Mouse (Mus musculus) hindbrain, postnatal 0 days (tissue): ENCODE data around the gene Rgs17. TPM values are rescaled to one million over a fixed set of nuclear protein-coding genes. Genes with fewer than 3 reads are reported as not detected.

Experiments used
- ATAC-seq: fragments of 200-750 bp; cut with Nextera tagmentation; 2 replicates; pipeline ENCODE4 v1.8.0; 2017; ENCODE audit warnings: mild to moderate bottlenecking, moderate TSS enrichment, moderate library complexity
- DNase-seq: peaks from one replicate; pipeline ENCODE4 v3.0.0-alpha.2; 2015; ENCODE audit warnings: low spot score
- H3K27ac ChIP-seq: fragments of 300-500 bp; sonication (generic); 2 replicates; pipeline ENCODE4 v1.5.1; 2014; ENCODE audit warnings: mild to moderate bottlenecking
- H3K27me3 ChIP-seq: fragments of 300-500 bp; sonication (generic); 2 replicates; pipeline ENCODE4 v1.6.1; 2014; ENCODE audit warnings: low read length, mixed read lengths; ENCODE audit not compliant: insufficient read depth
- H3K36me3 ChIP-seq: fragments of 300-500 bp; sonication (generic); 2 replicates; pipeline ENCODE4 v1.6.1; 2014; ENCODE audit warnings: low read length, mixed read lengths; ENCODE audit not compliant: insufficient read depth
- H3K4me1 ChIP-seq: fragments of 300-500 bp; sonication (generic); 2 replicates; pipeline ENCODE4 v1.6.1; 2014; ENCODE audit warnings: antibody characterized with exemption, low read length, mixed read lengths; ENCODE audit not compliant: insufficient read depth
- H3K4me2 ChIP-seq: fragments of 300-500 bp; sonication (generic); 2 replicates; pipeline ENCODE4 v1.6.1; 2014; ENCODE audit warnings: low read depth, mild to moderate bottlenecking, low read length, moderate library complexity, mixed read lengths
- H3K4me3 ChIP-seq: fragments of 300-500 bp; sonication (generic); 2 replicates; pipeline ENCODE4 v1.5.1; 2014; ENCODE audit warnings: low read length
- H3K9ac ChIP-seq: fragments of 300-500 bp; sonication (generic); replicated peaks from 2 replicates; pipeline ENCODE4 v1.6.1; 2014; ENCODE audit warnings: mild to moderate bottlenecking, low read length, moderate library complexity, mixed read lengths
- H3K9me3 ChIP-seq: fragments of 300-500 bp; sonication (generic); 2 replicates; pipeline ENCODE4 v1.6.1; 2016; ENCODE audit warnings: low read length, mixed read lengths
- CTCF ChIP-seq: IDR thresholded peaks from 2 replicates; pipeline ENCODE4 v1.5.1; 2016; ENCODE audit warnings: antibody characterized with exemption, control low read depth, low read depth
- WGBS: fragments of 180-500 bp; shearing (Covaris S2); extraction: QIAGEN DNeasy Blood & Tissue Kit; methylation state at CpG from one replicate; pipeline ENCODE4 v1.1.7; 2014; 5-methylcytosine and 5-hydroxymethylcytosine counted together
- polyA plus RNA-seq: library from polyadenylated mRNA; unstranded; fragments of >200 nt; fragmentation: Nextera tagmentation; extraction: Ambion mirVana; gene quantifications from 2 replicates; pipeline ENCODE4 v1.2.1, GENCODE M21; 2015
- total RNA-seq: library from RNA; depleted of rRNA; stranded (reverse); fragments of >200 nt; gene quantifications from 2 replicates; pipeline ENCODE4 v1.2.3, GENCODE M21; 2014

The Rgs17 gene
- total and polyA plus RNA-seq, 2 experiments from 2014 or later: 34.4 to 53.0 TPM

- Histone ChIP-seq H3K4me2 (no peak overlapping the region), H3K36me3 (no peaks in the 10 kb centered on the region), H3K9ac (no peak overlapping the region), H3K27me3 (no peaks in the 10 kb centered on the region), H3K4me3 (no peak overlapping the region), H3K27ac (no peak overlapping the region), H3K9me3 (no peaks in the 10 kb centered on the region), H3K4me1 (0 out of 2 replicates have a peak, but pooled peaks cover under 1% of the 10 kb centered on the region)
- 95% methylated on average over 3 of the region's 3 CpGs for WGBS
- no peak for DNase-seq
- no peak for ATAC-seq
- TF ChIP-seq CTCF: no peak
Measured at GRCm38 (mm10) chr10:5862669-5863068, 59.5 kb downstream of the Rgs17 start.

- 72% methylated on average over 3 of the region's 3 CpGs for WGBS
- no peaks in the 10 kb centered on the region for H3K4me1 ChIP-seq
- H3K36me3 ChIP-seq: no peaks in the 10 kb centered on the region
- ATAC-seq (no peak), DNase-seq (no peak)
- H3K27ac ChIP-seq: no peak overlapping the region
- H3K4me2 ChIP-seq: no peak overlapping the region
- H3K9ac ChIP-seq: no peak overlapping the region
- no peak for TF ChIP-seq CTCF
- no peak overlapping the region for H3K4me3 ChIP-seq
- no peaks in the 10 kb centered on the region for H3K9me3 ChIP-seq
- H3K27me3 ChIP-seq: no peaks in the 10 kb centered on the region
Measured at GRCm38 (mm10) chr10:5860849-5861248, 61.4 kb downstream of the Rgs17 start.

- peak; percentile 57 for TF ChIP-seq CTCF
- DNase-seq: no peak
Measured at GRCm38 (mm10) chr10:5859729-5860128, 62.5 kb downstream of the Rgs17 start.

GRCm38 (mm10) chr10:5857996-5858549 lies 64.1 kb downstream of the Rgs17 start:
- Histone ChIP-seq H3K4me3 (no peak overlapping the region), H3K27ac (no peak overlapping the region), H3K4me2 (no peak overlapping the region), H3K9me3 (no peaks in the 10 kb centered on the region), H3K36me3 (no peaks in the 10 kb centered on the region), H3K9ac (no peak overlapping the region), H3K4me1 (no peaks in the 10 kb centered on the region), H3K27me3 (no peaks in the 10 kb centered on the region)
- whole genome bisulfite sequencing: 56% methylated on average over 10 of the region's 10 CpGs
- DNase-seq (no peak), ATAC-seq (no peak)
- no peak for TF ChIP-seq CTCF

More at GRCm38 (mm10) chr10:5859729-5860128, 62.5 kb downstream of the Rgs17 start:
- Histone ChIP-seq H3K9ac (no peak overlapping the region), H3K9me3 (no peaks in the 10 kb centered on the region), H3K4me3 (no peak overlapping the region), H3K4me2 (no peak overlapping the region), H3K36me3 (no peaks in the 10 kb centered on the region), H3K27ac (no peak overlapping the region), H3K27me3 (no peaks in the 10 kb centered on the region), H3K4me1 (no peaks in the 10 kb centered on the region)
- 80% methylated on average over 4 of the region's 4 CpGs for WGBS
- no peak for ATAC-seq

GRCm38 (mm10) chr10:5853290-5853868 lies 68.8 kb downstream of the Rgs17 start:
- H3K27ac ChIP-seq: no peak overlapping the region
- H3K27me3 ChIP-seq: no peaks in the 10 kb centered on the region
- no peak overlapping the region for H3K4me3 ChIP-seq
- DNase-seq (no peak), ATAC-seq (no peak)
- H3K36me3 ChIP-seq: no peaks in the 10 kb centered on the region
- TF ChIP-seq CTCF: no peak
- H3K4me2 ChIP-seq: no peak overlapping the region
- 76% methylated on average over 8 of the region's 8 CpGs for WGBS
- H3K4me1 ChIP-seq: no peaks in the 10 kb centered on the region
- H3K9me3 ChIP-seq: no peaks in the 10 kb centered on the region
- no peak overlapping the region for H3K9ac ChIP-seq

GRCm38 (mm10) chr10:5846939-5847338 lies 75.3 kb downstream of the Rgs17 start:
- H3K9ac ChIP-seq: no peak overlapping the region
- no peak overlapping the region for H3K4me3 ChIP-seq
- DNase-seq (peak; percentile 84), ATAC-seq (peak; percentile 43; the same call in 1 of the 2 replicates)
- 27% methylated on average over 2 of the region's 2 CpGs for WGBS
- no peaks in the 10 kb centered on the region for H3K27me3 ChIP-seq
- H3K27ac ChIP-seq: no peak overlapping the region
- H3K9me3 ChIP-seq: no peaks in the 10 kb centered on the region
- H3K36me3 ChIP-seq: no peaks in the 10 kb centered on the region
- no peaks in the 10 kb centered on the region for H3K4me1 ChIP-seq
- TF ChIP-seq CTCF: peak; percentile 74
- H3K4me2 ChIP-seq: no peak overlapping the region

GRCm38 (mm10) chr10:5841369-5841768 lies 80.8 kb downstream of the Rgs17 start:
- Histone ChIP-seq H3K27me3 (no peaks in the 10 kb centered on the region), H3K9ac (no peak overlapping the region), H3K9me3 (no peaks in the 10 kb centered on the region), H3K4me2 (no peak overlapping the region), H3K27ac (no peak overlapping the region), H3K4me1 (no peaks in the 10 kb centered on the region), H3K36me3 (no peaks in the 10 kb centered on the region), H3K4me3 (no peak overlapping the region)
- ATAC-seq: 0 out of 2 replicates have a peak, but pooled peaks have one; percentile 32
- peak; percentile 78 for DNase-seq
- WGBS: 84% methylated on average over 4 of the region's 4 CpGs
- peak; percentile 64 for TF ChIP-seq CTCF
